Mouse (Mus musculus) ES-E14 (cell line): ENCODE data around the gene Msh3. TPM values are rescaled to one million over a fixed set of nuclear protein-coding genes. Genes with fewer than 3 reads are reported as not detected.
"Not testable (repeated sequence)": the region's sequence is repeated elsewhere in the genome, so short reads cannot be mapped to it uniquely, and the experiment has no call there.

ENCODE experiments used
- DNase-seq: peaks from one replicate; pipeline ENCODE4 v3.0.0-alpha.2; 2013; ENCODE audit warnings: low read depth, low spot score
- H3K27ac ChIP-seq: 2 replicates; pipeline ENCODE4 v1.5.1; 2012; ENCODE audit warnings: low read depth, mild to moderate bottlenecking, low read length, moderate library complexity, mixed read lengths; ENCODE audit not compliant: poor library complexity, insufficient read depth, severe bottlenecking
- H3K36me3 ChIP-seq: 2 replicates; pipeline ENCODE4 v1.6.1; 2012; ENCODE audit warnings: mild to moderate bottlenecking, low read length, moderate library complexity, mixed read lengths; ENCODE audit not compliant: control insufficient read depth, poor library complexity, insufficient read depth, severe bottlenecking
- H3K4me1 ChIP-seq, 2 experiments: fragments of 150-350 bp in 1 of 2; sonication (generic) in 1 of 2; 2 replicates each; pipeline ENCODE4 v1.6.1; 2012; ENCODE audit warnings: low read length in 2 of 2, mild to moderate bottlenecking in 1 of 2, mixed read lengths in 1 of 2; ENCODE audit not compliant: control insufficient read depth in 2 of 2, insufficient read depth in 2 of 2, poor library complexity in 1 of 2
- H3K4me3 ChIP-seq, 2 experiments: fragments of 150-350 bp in 1 of 2; sonication (generic) in 1 of 2; 2 replicates each; pipeline ENCODE4 v1.5.1; 2012; ENCODE audit warnings: low read length in 2 of 2, low read depth in 1 of 2, mild to moderate bottlenecking in 1 of 2, mixed read lengths in 1 of 2; ENCODE audit not compliant: insufficient read depth in 1 of 2, poor library complexity in 1 of 2, severe bottlenecking in 1 of 2
- H3K9ac ChIP-seq: 2 replicates; pipeline ENCODE4 v1.6.1; 2012; ENCODE audit warnings: low read depth, mild to moderate bottlenecking, low read length, mixed read lengths; ENCODE audit not compliant: poor library complexity, insufficient read depth, severe bottlenecking
- H3K9me3 ChIP-seq: fragments of 150-350 bp; sonication (generic); 2 replicates; pipeline ENCODE4 v1.6.1; 2012; ENCODE audit warnings: low read depth, mild to moderate bottlenecking, low read length; ENCODE audit not compliant: control insufficient read depth, insufficient read depth
- CHD2 ChIP-seq: IDR thresholded peaks from 2 replicates; pipeline ENCODE4 v1.6.1; 2014; ENCODE audit warnings: mild to moderate bottlenecking, low read depth, low read length, inconsistent platforms
- HCFC1 ChIP-seq: IDR thresholded peaks from 2 replicates; pipeline ENCODE4 v1.6.1; 2012; ENCODE audit warnings: low read length, inconsistent platforms, borderline replicate concordance; ENCODE audit not compliant: insufficient read depth
- MAFK ChIP-seq: IDR thresholded peaks from 2 replicates; pipeline ENCODE4 v1.6.1; 2014; ENCODE audit warnings: mild to moderate bottlenecking, low read depth, low read length, inconsistent platforms; ENCODE audit not compliant: insufficient read depth
- ZC3H11A ChIP-seq: IDR thresholded peaks from 2 replicates; pipeline ENCODE4 v1.6.1; 2012; ENCODE audit warnings: low read depth, mild to moderate bottlenecking, inconsistent platforms, low read length, borderline replicate concordance
- ZNF384 ChIP-seq: IDR thresholded peaks from 2 replicates; pipeline ENCODE4 v1.6.1; 2012; ENCODE audit warnings: low read depth, low read length, inconsistent platforms
- in situ Hi-C, 2 experiments: fragments of 600-800 bp; cut with MboI; formaldehyde crosslinking; loops; one replicate each; pipeline ENCODE4 v1.15.1; 2025; ENCODE audit warnings: low sequenced_read_pairs in 2 of 2, inconsistent platforms in 1 of 2; ENCODE audit not compliant: unreplicated experiment in 2 of 2
- total RNA-seq: library from RNA; depleted of rRNA; stranded (reverse); fragments of 300-350 nt; gene quantifications from 2 replicates; pipeline ENCODE4 v1.2.3, GENCODE M21; 2012

Msh3 gene
- total RNA-seq, 1 experiment: 33.0 TPM

DNA sequence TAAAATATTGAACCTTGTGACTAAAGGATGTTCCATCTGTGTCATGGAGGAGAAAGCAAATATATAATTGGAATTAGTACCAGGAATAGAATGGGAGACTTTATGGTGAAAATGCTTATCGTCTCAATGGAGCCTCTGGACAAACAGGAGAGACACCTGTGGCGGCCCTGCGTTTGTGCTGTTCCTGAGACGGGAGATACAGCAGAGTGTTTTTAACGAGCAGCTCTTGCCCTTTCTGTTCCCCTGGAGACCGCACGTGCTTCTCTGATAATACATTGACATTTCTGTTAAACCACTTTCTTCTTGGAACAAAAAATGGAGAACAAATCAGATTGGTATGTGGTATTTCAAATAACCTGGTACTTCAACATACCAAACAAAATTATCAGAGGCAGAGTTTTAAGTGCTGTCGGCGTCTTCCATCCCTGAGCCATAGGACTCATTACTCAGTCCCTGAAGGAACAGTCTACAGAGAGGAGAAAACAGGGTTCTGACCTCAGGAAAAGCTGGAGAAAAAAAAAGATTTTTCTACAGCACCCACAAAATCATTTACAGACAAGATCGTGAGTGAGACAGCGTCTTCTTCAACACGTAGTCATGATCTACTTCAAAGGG lies 38.4 kb upstream of the Msh3 start:
- H3K9me3 ChIP-seq: no peaks in the 10 kb centered on the region
- H3K9ac ChIP-seq: no peak overlapping the region
- H3K27ac ChIP-seq: no peak overlapping the region
- no peaks in the 10 kb centered on the region for H3K4me1 ChIP-seq
- H3K4me3 ChIP-seq: no peak overlapping the region
- in situ Hi-C loops: no loop called here
- no peak for DNase-seq
- no peaks in the 10 kb centered on the region for H3K36me3 ChIP-seq
- no peak for TF ChIP-seq CHD2

GRCm38 (mm10) chr13:92387367-92387766 lies 32.6 kb upstream of the Msh3 start:
- Histone ChIP-seq H3K27ac (no peak overlapping the region), H3K4me1 (no peaks in the 10 kb centered on the region), H3K9ac (no peak overlapping the region), H3K9me3 (no peaks in the 10 kb centered on the region), H3K36me3 (peaks cover 10% of the 10 kb centered on the region), H3K4me3 (no peak overlapping the region)
- in situ Hi-C loops: no loop called here
- DNase-seq: no peak
- no peak for TF ChIP-seq HCFC1

GRCm38 (mm10) chr13:92371466-92371865 lies 16.7 kb upstream of the Msh3 start:
- H3K4me1 ChIP-seq, DNase-seq, in situ Hi-C loops, H3K4me3 ChIP-seq, H3K9me3 ChIP-seq, H3K9ac ChIP-seq, H3K27ac ChIP-seq: not testable (repeated sequence)
- peaks cover 11% of the 10 kb centered on the region for H3K36me3 ChIP-seq

DNA sequence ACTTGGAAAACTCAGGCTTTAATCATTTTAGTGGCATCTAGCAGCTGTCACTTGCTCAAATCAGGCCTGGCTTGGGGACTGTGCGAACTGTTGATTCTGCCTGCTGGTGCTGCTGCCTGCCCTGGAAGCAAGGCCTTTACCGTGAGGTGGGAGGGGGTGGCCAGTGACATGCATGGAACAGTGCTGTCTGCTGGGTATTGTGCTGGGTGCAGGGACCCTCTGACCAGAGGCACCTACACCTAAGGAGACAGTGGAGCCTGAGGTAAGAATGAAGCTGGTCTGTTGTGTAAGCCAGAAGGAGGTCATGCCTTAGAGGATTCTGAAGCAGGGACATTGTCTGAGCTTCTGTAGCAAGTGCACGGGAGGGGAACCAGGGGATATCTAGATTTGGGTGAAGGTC lies 16.0 kb upstream of the Msh3 start:
- in situ Hi-C loops: no loop called here
- no peak for DNase-seq
- H3K36me3 ChIP-seq: peaks cover 11% of the 10 kb centered on the region
- no peaks in the 10 kb centered on the region for H3K9me3 ChIP-seq
- H3K9ac ChIP-seq: no peak overlapping the region
- no peak overlapping the region for H3K27ac ChIP-seq
- no peaks in the 10 kb centered on the region for H3K4me1 ChIP-seq
- TF ChIP-seq ZNF384 (no peak), HCFC1 (no peak), CHD2 (no peak), MAFK (no peak), ZC3H11A (no peak)
- H3K4me3 ChIP-seq: no peak overlapping the region

DNA sequence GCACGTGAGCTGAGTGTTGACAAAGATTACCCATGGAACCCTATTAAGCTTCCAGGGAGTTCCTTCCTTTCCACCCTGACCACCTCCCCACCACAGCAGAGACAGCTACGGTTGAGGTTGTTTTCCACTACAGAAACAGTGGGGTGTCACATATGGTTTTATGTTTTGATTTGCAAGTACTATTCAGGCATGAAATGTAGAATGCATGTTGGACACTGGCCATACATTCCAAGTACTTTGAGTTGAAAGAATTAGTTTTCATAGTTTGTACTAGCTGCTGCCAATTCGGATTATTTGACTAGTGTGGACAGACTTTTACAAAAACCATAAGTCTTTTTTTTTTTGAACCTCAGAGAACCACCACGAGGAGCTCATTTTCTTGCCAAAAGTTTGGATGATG lies 10.5 kb upstream of the Msh3 start:
- Histone ChIP-seq H3K9ac (no peak overlapping the region), H3K4me3 (no peak overlapping the region), H3K36me3 (peaks cover 12% of the 10 kb centered on the region), H3K9me3 (no peaks in the 10 kb centered on the region), H3K27ac (no peak overlapping the region), H3K4me1 (no peaks in the 10 kb centered on the region)
- no peak for DNase-seq
- TF ChIP-seq ZC3H11A: no peak
- no peak for TF ChIP-seq MAFK
- no peak for TF ChIP-seq CHD2
- no peak for TF ChIP-seq HCFC1
- TF ChIP-seq ZNF384: no peak
- in situ Hi-C loops: no loop called here
